Mouse (Mus musculus): Measurements from ENCODE around the gene Picalm. TPM values are rescaled to one million over a fixed set of nuclear protein-coding genes. Genes with fewer than 3 reads are reported as not detected.
"Not testable (repeated sequence)": the region's sequence is repeated elsewhere in the genome, so short reads cannot be mapped to it uniquely, and the experiment has no call there.

The Picalm gene
- polyA plus RNA-seq, 1 experiment from 2014 or later: 43.7 TPM

GRCm38 (mm10) chr7:90201877-90202465 lies 72.0 kb downstream of the Picalm start:
- Histone ChIP-seq H3K27me3 (ENCODE audit: control insufficient read depth, insufficient read depth, low read length) (no peaks in the 10 kb centered on the region), H3K4me2 (no peak overlapping the region), H3K9me3 (replicated peaks; ENCODE audit: control insufficient read depth, low read length) (no peaks in the 10 kb centered on the region), H3K27ac (ENCODE audit: low read depth, low read length) (no peak overlapping the region), H3K36me3 (ENCODE audit: control insufficient read depth, insufficient read depth, low read length) (peaks cover 5% of the 10 kb centered on the region), H3K4me3 (ENCODE audit: low read depth, low read length) (no peak overlapping the region), H3K9ac (ENCODE audit: low read depth, low read length) (no peak overlapping the region), H3K4me1 (ENCODE audit: control insufficient read depth, insufficient read depth, low read length) (no peaks in the 10 kb centered on the region; the same call in 1 of the 2 replicates)
- no peak for ATAC-seq (replicated peaks; ENCODE audit: insufficient number of reproducible peaks, low FRiP score, low TSS enrichment)
- WGBS (ENCODE audit: insufficient replicate concordance): 69% methylated on average over 2 of the region's 2 CpGs

DNA sequence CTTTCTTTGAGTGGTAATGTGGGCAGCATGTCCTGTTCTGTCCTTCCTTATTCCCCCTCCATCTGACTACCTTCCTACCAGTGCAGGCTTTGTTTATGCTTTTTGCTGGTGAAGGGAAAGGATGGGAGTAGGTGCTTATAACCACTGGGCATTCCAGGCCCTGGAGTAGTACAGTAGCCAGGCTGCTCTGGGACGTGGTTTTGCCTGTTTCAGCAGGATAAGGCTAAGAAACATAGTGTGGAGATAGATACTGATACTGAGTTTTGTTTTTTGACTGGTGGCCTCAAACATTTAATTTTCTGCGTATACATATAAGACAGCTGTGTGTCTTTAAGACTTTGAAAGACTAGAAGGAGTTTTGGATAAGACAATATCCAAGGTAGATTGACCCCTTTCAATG lies 73.9 kb downstream of the Picalm start:
- Histone ChIP-seq H3K9ac (ENCODE audit: low read depth, low read length) (no peak overlapping the region), H3K27me3 (ENCODE audit: control insufficient read depth, insufficient read depth, low read length) (no peaks in the 10 kb centered on the region), H3K27ac (ENCODE audit: low read depth, low read length) (no peak overlapping the region), H3K4me3 (ENCODE audit: low read depth, low read length) (no peak overlapping the region), H3K4me1 (ENCODE audit: control insufficient read depth, insufficient read depth, low read length) (no peaks in the 10 kb centered on the region; the same call in 1 of the 2 replicates), H3K4me2 (no peak overlapping the region), H3K9me3 (replicated peaks; ENCODE audit: control insufficient read depth, low read length) (no peaks in the 10 kb centered on the region), H3K36me3 (ENCODE audit: control insufficient read depth, insufficient read depth, low read length) (peaks cover 5% of the 10 kb centered on the region)
- ATAC-seq (replicated peaks; ENCODE audit: insufficient number of reproducible peaks, low FRiP score, low TSS enrichment): no peak
- 88% methylated on average over 2 of the region's 2 CpGs for WGBS (ENCODE audit: insufficient replicate concordance)

- H3K27me3 ChIP-seq (ENCODE audit: control insufficient read depth, insufficient read depth, low read length): no peaks in the 10 kb centered on the region
- WGBS (ENCODE audit: insufficient replicate concordance): 94% methylated on average over 2 of the region's 2 CpGs
- H3K9ac ChIP-seq (ENCODE audit: low read depth, low read length): no peak overlapping the region
- no peak overlapping the region for H3K4me3 ChIP-seq (ENCODE audit: low read depth, low read length)
- no peaks in the 10 kb centered on the region for H3K4me1 ChIP-seq (ENCODE audit: control insufficient read depth, insufficient read depth, low read length)
- no peak overlapping the region for H3K27ac ChIP-seq (ENCODE audit: low read depth, low read length)
- ATAC-seq (replicated peaks; ENCODE audit: insufficient number of reproducible peaks, low FRiP score, low TSS enrichment): no peak
- no peaks in the 10 kb centered on the region for H3K9me3 ChIP-seq (replicated peaks; ENCODE audit: control insufficient read depth, low read length)
- H3K4me2 ChIP-seq: no peak overlapping the region
- H3K36me3 ChIP-seq (ENCODE audit: control insufficient read depth, insufficient read depth, low read length): 0 out of 2 replicates have a peak, but pooled peaks cover 2% of the 10 kb centered on the region
These were observed 80.1 kb downstream of the Picalm start for GRCm38 (mm10) chr7:90210116-90210515.

- H3K4me2 ChIP-seq: no peak overlapping the region
- no peaks in the 10 kb centered on the region for H3K9me3 ChIP-seq (replicated peaks; ENCODE audit: control insufficient read depth, low read length)
- no peak overlapping the region for H3K9ac ChIP-seq (ENCODE audit: low read depth, low read length)
- no peak overlapping the region for H3K27ac ChIP-seq (ENCODE audit: low read depth, low read length)
- 0 out of 2 replicates have a peak, but pooled peaks cover 2% of the 10 kb centered on the region for H3K36me3 ChIP-seq (ENCODE audit: control insufficient read depth, insufficient read depth, low read length)
- H3K27me3 ChIP-seq (ENCODE audit: control insufficient read depth, insufficient read depth, low read length): no peaks in the 10 kb centered on the region
- no peak for ATAC-seq (replicated peaks; ENCODE audit: insufficient number of reproducible peaks, low FRiP score, low TSS enrichment)
- H3K4me3 ChIP-seq (ENCODE audit: low read depth, low read length): no peak overlapping the region
- no peaks in the 10 kb centered on the region for H3K4me1 ChIP-seq (ENCODE audit: control insufficient read depth, insufficient read depth, low read length)
These were observed 80.9 kb downstream of the Picalm start for GRCm38 (mm10) chr7:90210947-90211346.

GRCm38 (mm10) chr7:90216511-90216910 lies 86.5 kb downstream of the Picalm start:
- Histone ChIP-seq H3K4me3 (ENCODE audit: low read depth, low read length) (no peak overlapping the region), H3K9me3 (replicated peaks; ENCODE audit: control insufficient read depth, low read length) (no peaks in the 10 kb centered on the region), H3K27ac (ENCODE audit: low read depth, low read length) (no peak overlapping the region), H3K4me2 (no peak overlapping the region), H3K4me1 (ENCODE audit: control insufficient read depth, insufficient read depth, low read length) (no peaks in the 10 kb centered on the region), H3K36me3 (ENCODE audit: control insufficient read depth, insufficient read depth, low read length) (no peaks in the 10 kb centered on the region), H3K9ac (ENCODE audit: low read depth, low read length) (no peak overlapping the region), H3K27me3 (ENCODE audit: control insufficient read depth, insufficient read depth, low read length) (no peaks in the 10 kb centered on the region)
- 71% methylated on average over 8 of the region's 8 CpGs for WGBS (ENCODE audit: insufficient replicate concordance)
- no peak for ATAC-seq (replicated peaks; ENCODE audit: insufficient number of reproducible peaks, low FRiP score, low TSS enrichment)

GRCm38 (mm10) chr7:90218122-90218521 lies 88.1 kb downstream of the Picalm start:
- Histone ChIP-seq H3K27me3 (ENCODE audit: control insufficient read depth, insufficient read depth, low read length) (no peaks in the 10 kb centered on the region), H3K9me3 (replicated peaks; ENCODE audit: control insufficient read depth, low read length) (no peaks in the 10 kb centered on the region), H3K36me3 (ENCODE audit: control insufficient read depth, insufficient read depth, low read length) (no peaks in the 10 kb centered on the region), H3K27ac (ENCODE audit: low read depth, low read length) (no peak overlapping the region), H3K4me1 (ENCODE audit: control insufficient read depth, insufficient read depth, low read length) (no peaks in the 10 kb centered on the region), H3K9ac (ENCODE audit: low read depth, low read length) (no peak overlapping the region), H3K4me3 (ENCODE audit: low read depth, low read length) (no peak overlapping the region), H3K4me2 (no peak overlapping the region)
- WGBS (ENCODE audit: insufficient replicate concordance): 71% methylated on average over 5 of the region's 5 CpGs
- no peak for ATAC-seq (replicated peaks; ENCODE audit: insufficient number of reproducible peaks, low FRiP score, low TSS enrichment)

GRCm38 (mm10) chr7:90221487-90221886 lies 91.5 kb downstream of the Picalm start:
- 73% methylated on average over 2 of the region's 2 CpGs for WGBS (ENCODE audit: insufficient replicate concordance)
- no peak overlapping the region for H3K4me2 ChIP-seq
- H3K4me3 ChIP-seq (ENCODE audit: low read depth, low read length): no peak overlapping the region
- H3K4me1 ChIP-seq (ENCODE audit: control insufficient read depth, insufficient read depth, low read length): no peaks in the 10 kb centered on the region
- H3K9ac ChIP-seq (ENCODE audit: low read depth, low read length): no peak overlapping the region
- H3K27ac ChIP-seq (ENCODE audit: low read depth, low read length): no peak overlapping the region
- no peaks in the 10 kb centered on the region for H3K27me3 ChIP-seq (ENCODE audit: control insufficient read depth, insufficient read depth, low read length)
- H3K9me3 ChIP-seq (replicated peaks; ENCODE audit: control insufficient read depth, low read length): no peaks in the 10 kb centered on the region
- no peaks in the 10 kb centered on the region for H3K36me3 ChIP-seq (ENCODE audit: control insufficient read depth, insufficient read depth, low read length)
- no peak for ATAC-seq (replicated peaks; ENCODE audit: insufficient number of reproducible peaks, low FRiP score, low TSS enrichment)

GRCm38 (mm10) chr7:90228075-90228474 lies 98.1 kb downstream of the Picalm start:
- Histone ChIP-seq H3K27me3 (ENCODE audit: control insufficient read depth, insufficient read depth, low read length) (no peaks in the 10 kb centered on the region), H3K27ac (ENCODE audit: low read depth, low read length) (no peak overlapping the region), H3K4me3 (ENCODE audit: low read depth, low read length) (no peak overlapping the region), H3K9me3 (replicated peaks; ENCODE audit: control insufficient read depth, low read length) (no peaks in the 10 kb centered on the region), H3K9ac (ENCODE audit: low read depth, low read length) (no peak overlapping the region), H3K4me2 (no peak overlapping the region), H3K36me3 (ENCODE audit: control insufficient read depth, insufficient read depth, low read length) (no peaks in the 10 kb centered on the region), H3K4me1 (ENCODE audit: control insufficient read depth, insufficient read depth, low read length) (no peaks in the 10 kb centered on the region)
- 83% methylated on average over 4 of the region's 4 CpGs for WGBS (ENCODE audit: insufficient replicate concordance)
- no peak for ATAC-seq (replicated peaks; ENCODE audit: insufficient number of reproducible peaks, low FRiP score, low TSS enrichment)

- ATAC-seq (replicated peaks; ENCODE audit: insufficient number of reproducible peaks, low FRiP score, low TSS enrichment); H3K9ac ChIP-seq (ENCODE audit: low read depth, low read length); H3K27ac ChIP-seq (ENCODE audit: low read depth, low read length); H3K27me3 ChIP-seq (ENCODE audit: control insufficient read depth, insufficient read depth, low read length); H3K4me2 ChIP-seq; H3K4me3 ChIP-seq (ENCODE audit: low read depth, low read length); H3K36me3 ChIP-seq (ENCODE audit: control insufficient read depth, insufficient read depth, low read length); H3K9me3 ChIP-seq (replicated peaks; ENCODE audit: control insufficient read depth, low read length); H3K4me1 ChIP-seq (ENCODE audit: control insufficient read depth, insufficient read depth, low read length): not testable (repeated sequence)
These were observed 98.9 kb downstream of the Picalm start for GRCm38 (mm10) chr7:90228884-90229283.

Measured in heart, embryonic 11.5 days (tissue).